Mouse (Mus musculus) cerebellum, adult 11-12 months (tissue): ENCODE measurements around the gene Tbc1d1.

ENCODE experiments used
- DNase-seq: peaks from one replicate; pipeline ENCODE4 v3.0.0; 2022

Tbc1d1 gene

DNA sequence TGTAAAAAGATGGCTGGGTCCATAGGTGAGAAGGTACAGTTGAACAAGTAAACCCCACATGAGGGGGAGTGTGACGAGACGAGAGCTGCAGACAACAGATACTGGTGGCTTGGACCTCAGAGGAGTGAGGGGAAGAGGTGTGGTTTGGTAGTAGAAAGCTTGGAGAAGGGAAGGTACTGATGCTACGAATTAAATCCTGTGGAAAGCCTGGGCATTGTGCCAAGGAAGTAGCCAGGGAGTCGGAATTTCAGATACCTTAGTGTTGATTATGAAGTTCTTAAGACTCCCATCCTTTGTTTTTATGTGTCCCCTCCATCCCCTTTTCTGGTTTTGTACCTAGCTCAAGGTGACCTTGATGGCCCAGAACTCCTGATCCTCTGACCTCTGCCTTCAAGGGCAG, 124.5 kb downstream of the Tbc1d1 start:
- no peak for DNase-seq

- no peak for DNase-seq
Measured at GRCm38 (mm10) chr5:64281674-64282073, 125.6 kb downstream of the Tbc1d1 start.

DNA sequence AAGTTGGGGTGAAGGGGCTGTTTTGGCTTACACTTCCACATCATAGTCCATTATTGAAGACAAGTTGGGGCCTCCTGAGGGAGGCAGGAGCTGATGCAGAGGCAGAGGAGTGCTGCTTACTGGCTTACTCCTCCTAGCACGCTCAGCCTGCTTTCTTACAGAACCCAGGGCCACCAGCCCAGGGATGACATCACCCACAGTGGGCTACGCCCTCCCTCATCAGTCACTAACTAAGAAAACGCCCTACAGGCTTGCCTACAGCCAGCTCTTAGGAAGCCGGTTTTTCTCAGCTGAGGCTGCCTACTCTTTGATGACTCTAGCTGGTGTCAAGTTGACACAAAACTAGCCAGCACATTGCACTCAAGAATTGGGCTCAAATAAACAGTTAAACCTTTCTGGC, 126.5 kb downstream of the Tbc1d1 start:
- no peak for DNase-seq

GRCm38 (mm10) chr5:64285289-64285688, 129.2 kb downstream of the Tbc1d1 start:
- DNase-seq, result no peak

DNA sequence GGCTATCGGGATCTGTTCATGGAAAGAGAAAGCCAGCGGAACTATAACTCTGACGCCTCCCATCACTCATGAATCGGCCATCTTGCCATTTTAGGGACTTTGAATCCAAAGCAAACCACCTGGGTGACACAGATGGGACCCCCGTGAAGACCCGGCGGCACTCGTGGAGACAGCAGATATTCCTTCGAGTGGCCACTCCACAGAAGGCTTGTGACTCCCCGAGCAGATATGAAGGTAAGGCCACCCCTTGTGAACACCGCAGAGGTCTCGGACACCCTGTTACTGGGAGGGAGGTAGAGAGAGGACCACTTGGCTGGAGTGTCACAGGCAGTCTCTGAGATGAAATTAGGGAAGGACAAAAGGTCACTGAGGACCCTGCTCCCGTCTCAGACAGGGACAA, 129.7 kb downstream of the Tbc1d1 start:
- DNase-seq, result no peak

DNA sequence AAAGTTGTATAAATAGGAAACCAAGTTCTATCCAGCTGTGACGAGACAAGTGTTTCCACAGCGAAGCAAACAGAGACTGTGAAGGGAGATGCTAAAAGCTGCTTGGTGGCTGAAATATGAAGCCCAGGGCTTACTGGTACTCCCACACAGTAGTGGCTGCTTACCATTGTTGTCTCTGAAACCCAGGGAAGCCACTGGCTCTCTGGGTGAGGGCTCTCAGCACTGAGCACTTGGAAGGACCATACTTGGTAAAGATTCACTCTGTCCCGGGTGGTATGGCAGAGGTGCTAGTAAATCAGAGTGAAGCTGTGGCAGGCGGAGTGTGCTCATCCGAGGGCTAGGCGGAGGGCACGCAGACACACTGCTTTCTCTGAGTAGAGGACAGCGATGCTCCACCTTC, 131.2 kb downstream of the Tbc1d1 start:
- no peak for DNase-seq

GRCm38 (mm10) chr5:64288031-64288928, 132.2 kb downstream of the Tbc1d1 start:
- DNase-seq, result no peak

GRCm38 (mm10) chr5:64289202-64290060, 133.3 kb downstream of the Tbc1d1 start:
- peak; percentile 58 for DNase-seq

- no peak for DNase-seq
Measured at GRCm38 (mm10) chr5:64290061-64290345, 133.9 kb downstream of the Tbc1d1 start.

DNA sequence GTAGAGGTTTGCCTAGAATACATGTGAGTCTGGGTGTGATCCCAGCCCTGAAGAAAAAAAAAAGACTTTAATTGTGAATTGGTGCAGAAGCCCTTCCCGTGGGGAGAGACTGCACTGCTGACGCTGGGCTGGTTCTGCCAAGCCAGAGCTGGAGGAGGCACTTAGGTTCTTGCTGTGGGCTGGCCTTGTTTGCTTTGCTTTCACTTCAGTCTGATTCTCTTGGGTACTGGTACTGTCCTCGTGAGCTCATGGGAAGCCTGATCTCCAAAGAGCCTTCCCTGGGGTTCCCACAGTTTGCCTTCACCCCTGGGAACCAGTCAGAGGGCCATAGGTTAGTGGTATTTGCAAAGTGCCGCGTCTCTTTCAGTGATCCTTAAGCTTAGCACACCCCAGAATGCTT, 135.6 kb downstream of the Tbc1d1 start:
- no peak for DNase-seq

DNA sequence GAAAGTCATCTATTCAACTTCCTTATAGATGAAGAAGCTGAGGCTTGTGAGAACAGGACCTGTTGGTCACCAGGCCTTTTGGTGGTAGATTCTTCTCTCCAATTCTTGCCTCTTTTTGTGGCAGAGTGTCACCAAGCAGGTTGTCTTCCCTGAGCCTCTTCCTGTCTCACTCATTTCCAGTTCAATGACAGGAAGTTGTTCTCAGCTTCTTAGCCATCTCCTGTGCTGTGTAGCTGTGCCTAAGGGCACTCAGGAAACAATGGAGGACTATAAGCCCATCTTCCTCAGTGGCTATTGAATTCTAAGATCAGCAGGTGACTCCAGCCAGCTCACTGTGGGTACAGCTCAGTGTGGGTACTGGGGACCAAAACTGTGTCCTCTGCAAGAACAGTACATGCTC, 139.5 kb downstream of the Tbc1d1 start:
- DNase-seq, result no peak

GRCm38 (mm10) chr5:64296328-64296727, 140.2 kb downstream of the Tbc1d1 start:
- no peak for DNase-seq

DNA sequence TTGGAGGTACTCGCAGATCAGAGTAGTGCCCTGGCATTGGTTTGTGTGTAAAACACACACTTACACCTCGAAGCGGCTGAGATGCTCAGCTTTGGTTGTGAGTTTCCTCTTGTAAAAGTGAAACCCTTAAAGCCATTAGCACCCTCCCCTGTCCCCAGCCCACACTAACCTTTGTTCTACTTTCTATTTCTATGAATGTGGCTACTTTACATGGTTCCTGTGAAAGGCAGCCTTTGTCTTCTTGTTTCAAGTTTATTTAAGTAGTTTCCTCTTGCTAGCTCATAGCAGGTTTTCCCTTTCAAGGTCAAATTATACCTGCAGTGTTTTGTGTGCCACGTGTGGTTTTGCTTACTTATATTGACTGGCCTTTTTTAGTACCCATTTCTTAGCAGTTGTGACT, 141.0 kb downstream of the Tbc1d1 start:
- no peak for DNase-seq

DNA sequence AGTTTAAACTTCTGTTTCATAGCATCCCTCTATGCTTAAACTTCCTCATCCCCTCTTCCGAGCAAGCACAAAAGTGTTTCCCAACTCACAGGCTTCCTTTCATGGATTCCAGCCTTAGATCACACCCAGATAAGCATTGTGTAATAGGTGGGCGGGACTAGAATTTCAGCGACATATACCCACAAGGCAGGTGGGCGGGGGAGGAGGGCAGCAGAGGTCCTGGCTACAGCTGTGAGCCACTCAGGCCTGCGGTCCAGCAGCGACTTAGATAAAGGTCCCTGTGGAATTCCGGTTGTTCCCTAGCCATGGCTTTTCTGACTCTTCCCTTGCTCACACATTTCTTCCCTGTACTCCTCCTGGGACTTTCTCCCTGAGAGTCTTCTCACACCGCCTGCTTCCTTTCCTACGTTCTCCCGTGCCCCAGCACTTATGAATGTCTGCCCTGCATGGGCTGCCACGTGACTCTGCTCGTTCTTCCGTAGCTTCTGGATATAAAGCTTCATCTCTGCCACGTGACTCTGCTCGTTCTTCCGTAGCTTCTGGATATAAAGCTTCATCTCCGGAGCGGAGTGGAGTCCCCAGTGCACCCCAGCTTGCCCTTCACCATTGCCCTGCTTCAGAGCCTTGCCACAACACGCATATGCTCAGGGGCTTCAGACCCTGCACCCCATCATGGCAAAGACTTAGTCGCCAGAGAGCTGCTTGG, 142.4 kb downstream of the Tbc1d1 start:
- no peak for DNase-seq

- no peak for DNase-seq
Measured at GRCm38 (mm10) chr5:64299508-64300324, 143.6 kb downstream of the Tbc1d1 start.

GRCm38 (mm10) chr5:64301246-64301645, 145.1 kb downstream of the Tbc1d1 start:
- no peak for DNase-seq

- no peak for DNase-seq
Measured at GRCm38 (mm10) chr5:64307289-64307688, 151.2 kb downstream of the Tbc1d1 start.

DNA sequence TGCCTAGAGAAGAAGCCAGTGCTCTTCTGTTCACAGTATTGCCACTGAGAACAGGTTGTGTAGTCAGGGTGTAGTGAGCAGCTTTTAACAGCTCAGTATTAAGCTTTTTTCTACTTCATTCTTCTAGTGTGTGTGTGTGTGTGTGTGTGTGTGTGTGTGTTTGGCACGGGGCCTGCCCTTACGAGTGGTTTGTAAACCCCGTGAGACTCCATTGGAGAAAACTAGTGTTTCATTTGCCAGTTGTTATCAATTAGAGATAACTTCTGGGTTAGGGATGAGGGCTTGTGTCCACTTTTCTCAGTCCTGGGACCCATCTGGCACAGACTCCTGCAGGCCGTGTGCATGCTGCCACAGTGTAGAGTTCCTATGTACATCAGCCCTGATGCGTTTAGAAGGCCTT, 156.2 kb downstream of the Tbc1d1 start:
- DNase-seq, result no peak

DNA sequence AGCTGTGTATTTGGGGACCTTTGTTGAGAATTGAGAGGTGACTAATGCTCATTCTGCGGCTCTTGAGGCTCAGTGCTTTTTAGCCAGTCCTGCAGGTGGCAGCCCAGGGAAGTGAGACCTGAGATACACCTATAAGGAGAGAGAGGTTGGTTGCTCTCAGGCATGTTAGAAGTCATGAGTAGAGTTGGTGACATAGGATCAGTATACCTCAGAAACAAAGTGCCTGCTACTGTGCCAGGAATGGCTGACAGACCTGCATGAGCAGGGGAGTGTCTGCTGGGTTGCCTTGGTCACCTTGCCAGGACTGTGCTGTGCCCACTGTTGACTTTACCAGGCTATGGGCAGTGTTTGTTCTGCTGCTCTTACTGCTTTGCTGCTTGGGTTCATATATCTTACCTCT, 157.4 kb downstream of the Tbc1d1 start:
- DNase-seq, result no peak

GRCm38 (mm10) chr5:64314288-64315052, 158.4 kb downstream of the Tbc1d1 start:
- DNase-seq, result no peak

- DNase-seq, result no peak
Measured at GRCm38 (mm10) chr5:64315088-64315487, 159.0 kb downstream of the Tbc1d1 start.

- no peak for DNase-seq
Measured at GRCm38 (mm10) chr5:64323286-64323685, 167.2 kb downstream of the Tbc1d1 start.
